Mouse (Mus musculus): ENCODE results near the gene Atp6v1c2.

DNA sequence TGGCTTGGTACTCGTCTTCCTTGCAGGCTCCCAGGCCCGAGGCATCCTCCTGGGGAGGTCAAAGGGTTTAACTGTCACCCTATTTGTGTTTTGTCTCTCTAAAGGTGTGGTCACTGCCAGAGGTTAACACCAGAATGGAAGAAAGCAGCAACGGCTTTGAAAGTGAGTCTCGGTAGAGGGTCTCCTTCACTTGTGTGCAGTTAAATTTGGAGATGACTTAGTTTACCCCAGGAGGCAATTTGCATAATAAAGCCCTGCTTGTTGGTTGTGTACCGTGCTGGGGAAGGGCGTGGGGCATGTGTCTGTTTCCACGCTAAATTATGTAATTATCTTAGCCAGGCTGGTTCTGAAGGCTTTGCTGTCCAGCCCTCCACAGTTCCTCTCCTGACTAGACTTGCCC, 55.3 kb downstream of the Atp6v1c2 start:
- TF ChIP-seq CTCF (IDR thresholded peaks at IDR 0.05) (no peak), EP300 (IDR thresholded peaks at IDR 0.05) (no peak)
